Mouse (Mus musculus) stomach, postnatal 0 days (tissue): ENCODE data around the gene Wdr63.

Experiments used
- CTCF ChIP-seq: IDR thresholded peaks from 2 replicates; pipeline ENCODE4 v1.5.1; 2016; ENCODE audit warnings: antibody characterized with exemption, low read depth, mild to moderate bottlenecking, moderate library complexity
- EP300 ChIP-seq: optimal IDR thresholded peaks from 2 replicates; pipeline ENCODE3; 2016; ENCODE audit warnings: antibody characterized with exemption

- TF ChIP-seq CTCF (no peak), EP300 (no peak)
Observed at GRCm38 (mm10) chr3:146150560-146150959, 42.6 kb upstream of the Wdr63 start.
